Mouse (Mus musculus) CD4-positive naive resting alpha-beta T cell, adult 76 days (primary cell): ENCODE results near the gene Crb2. TPM values are rescaled to one million over a fixed set of nuclear protein-coding genes. Genes with fewer than 3 reads are reported as not detected.

Source experiments
- total RNA-seq: library from RNA; stranded (reverse); gene quantifications from one replicate; pipeline ENCODE4 v1.2.4, GENCODE M21; 2023

The Crb2 gene
- total RNA-seq: not detected

GRCm38 (mm10) chr2:37776016-37776415, at the start of gene Crb2:
TSS of gene Crb2 (plus strand) at chr2:37776249.

Other genes starting within 250 kb of the Crb2 start
- 44.0 TPM for gene Strbp, start 72.4 kb upstream of the Crb2 start, total RNA-seq